In genomic region chr19:48204476-48204875, GRCm38 (mm10) we compare ENCODE assay signal across 8 mouse cellular contexts. TPM values are rescaled to one million over a fixed set of nuclear protein-coding genes. Genes with fewer than 3 reads are reported as not detected.
DNase-seq lines count a peak whose midpoint lies in the region; ATAC-seq and TF ChIP-seq lines count a peak whose summit lies in the region.

No protein-coding gene starts in this region.

- H3K36me3 ChIP-seq in kidney, postnatal 0 days (ENCODE audit: insufficient read depth, low read length), result no peaks in the 10 kb centered on the region
- H3K36me3 ChIP-seq in kidney, adult 2 months (ENCODE audit: control insufficient read depth, insufficient read depth, low read length), result no peaks in the 10 kb centered on the region
- H3K36me3 ChIP-seq in embryonic facial prominence, embryonic 10.5 days (replicated peaks), result no peaks in the 10 kb centered on the region
- H3K36me3 ChIP-seq in forebrain, postnatal 0 days (ENCODE audit: insufficient read depth), result no peaks in the 10 kb centered on the region
- H3K36me3 ChIP-seq in midbrain, embryonic 11.5 days (ENCODE audit: control insufficient read depth, insufficient read depth, low read length), result no peaks in the 10 kb centered on the region
- no peaks in the 10 kb centered on the region for H3K36me3 ChIP-seq in thymus, adult 2 months (ENCODE audit: control insufficient read depth, insufficient read depth, low read length)

- H3K4me2 ChIP-seq in kidney, postnatal 0 days (ENCODE audit: low read length), result peak overlapping the region; percentile 96
- peak overlapping the region; percentile 81 for H3K4me2 ChIP-seq in forebrain, postnatal 0 days (ENCODE audit: low read depth)
- H3K4me2 ChIP-seq in midbrain, embryonic 11.5 days, result peak overlapping the region; percentile 96

- no peak for TF ChIP-seq CTCF in kidney, postnatal 0 days (IDR thresholded peaks at IDR 0.05; ENCODE audit: low read depth)
- no peak for TF ChIP-seq CTCF in kidney, adult 2 months (conservative IDR thresholded peaks at IDR 0.05; ENCODE audit: insufficient read depth, insufficient read length, low read depth, low read length)
- TF ChIP-seq CTCF in forebrain, postnatal 0 days (IDR thresholded peaks at IDR 0.05; ENCODE audit: low read depth), result no peak
- TF ChIP-seq CTCF in thymus, adult 2 months (IDR thresholded peaks at IDR 0.05; ENCODE audit: borderline replicate concordance, control insufficient read depth, extremely low read depth, insufficient read depth, low read length, poor library complexity), result no peak

- H3K9me3 ChIP-seq in kidney, postnatal 0 days (replicated peaks; ENCODE audit: low read length), result no peaks in the 10 kb centered on the region
- H3K9me3 ChIP-seq in embryonic facial prominence, embryonic 10.5 days, result no peaks in the 10 kb centered on the region
- no peaks in the 10 kb centered on the region for H3K9me3 ChIP-seq in forebrain, postnatal 0 days (ENCODE audit: low read length)
- no peaks in the 10 kb centered on the region; the same call in 1 of the 2 replicates for H3K9me3 ChIP-seq in midbrain, embryonic 11.5 days (ENCODE audit: control insufficient read depth, low read length)

- WGBS in kidney, postnatal 0 days, result 0% methylated on average over 8 of the region's 8 CpGs
- WGBS in kidney, adult 2 months, result 2% methylated on average over 8 of the region's 8 CpGs
- WGBS in embryonic facial prominence, embryonic 10.5 days, result under 1% methylated on average over 8 of the region's 8 CpGs
- 1% methylated on average over 8 of the region's 8 CpGs for WGBS in forebrain, postnatal 0 days
- 1% methylated on average over 8 of the region's 8 CpGs for WGBS in midbrain, embryonic 11.5 days
- 2% methylated on average over 8 of the region's 8 CpGs for WGBS in thymus, adult 2 months

- H3K27me3 ChIP-seq in kidney, postnatal 0 days (ENCODE audit: insufficient read depth, low read length), result peaks cover 20% of the 10 kb centered on the region
- 0 out of 2 replicates have a peak, but pooled peaks cover 1% of the 10 kb centered on the region for H3K27me3 ChIP-seq in kidney, adult 2 months (replicated peaks; ENCODE audit: control insufficient read depth, insufficient read depth, low read length)
- H3K27me3 ChIP-seq in embryonic facial prominence, embryonic 10.5 days (replicated peaks; ENCODE audit: low read depth, poor library complexity, severe bottlenecking), result peaks cover 67% of the 10 kb centered on the region
- H3K27me3 ChIP-seq in forebrain, postnatal 0 days (ENCODE audit: insufficient read depth, low read length), result peaks cover 9% of the 10 kb centered on the region; the same call in 1 of the 2 replicates
- peaks cover 24% of the 10 kb centered on the region for H3K27me3 ChIP-seq in midbrain, embryonic 11.5 days (ENCODE audit: control insufficient read depth, insufficient read depth, low read length)
- no peaks in the 10 kb centered on the region for H3K27me3 ChIP-seq in thymus, adult 2 months (ENCODE audit: control insufficient read depth, insufficient read depth, low read length)

- H3K4me1 ChIP-seq in kidney, postnatal 0 days (replicated peaks; ENCODE audit: insufficient read depth, low read length), result peaks cover 11% of the 10 kb centered on the region; the same call in 1 of the 2 replicates
- H3K4me1 ChIP-seq in kidney, adult 2 months (ENCODE audit: control insufficient read depth, insufficient read depth, low read length), result no peaks in the 10 kb centered on the region
- H3K4me1 ChIP-seq in embryonic facial prominence, embryonic 10.5 days, result peaks cover 43% of the 10 kb centered on the region
- no peaks in the 10 kb centered on the region; the same call in 1 of the 2 replicates for H3K4me1 ChIP-seq in forebrain, postnatal 0 days (ENCODE audit: insufficient read depth)
- peaks cover 18% of the 10 kb centered on the region for H3K4me1 ChIP-seq in midbrain, embryonic 11.5 days (ENCODE audit: control insufficient read depth, insufficient read depth, low read length)
- no peaks in the 10 kb centered on the region for H3K4me1 ChIP-seq in thymus, adult 2 months (replicated peaks; ENCODE audit: control insufficient read depth, insufficient read depth, low read length)

- no peak for ATAC-seq in kidney, postnatal 0 days (replicated peaks; ENCODE audit: low FRiP score, low read depth)
- ATAC-seq in forebrain, postnatal 0 days, result no peak
- ATAC-seq in midbrain, embryonic 11.5 days (ENCODE audit: low FRiP score), result no peak

- DNase-seq in kidney, postnatal 0 days (ENCODE audit: low spot score), result no peak
- DNase-seq in kidney, adult 2 months, result no peak
- DNase-seq in embryonic facial prominence, embryonic 10.5 days (ENCODE audit: low spot score), result no peak
- DNase-seq in forebrain, postnatal 0 days, result peak; percentile 39
- DNase-seq in midbrain, embryonic 11.5 days (ENCODE audit: low spot score, missing footprints), result peak; percentile 94
- no peak for DNase-seq in thymus, adult 2 months
- no peak for DNase-seq in urinary bladder, postnatal 36 days (ENCODE audit: low spot score in 2 of 2)
- DNase-seq in natural killer cell, adult 2 months (ENCODE audit: low spot score in 2 of 2), result no peak

- H3K9ac ChIP-seq in kidney, postnatal 0 days (ENCODE audit: low read depth, low read length), result no peak overlapping the region
- H3K9ac ChIP-seq in forebrain, postnatal 0 days, result peak overlapping the region; percentile 67
- 0 out of 2 replicates have a peak overlapping the region, but pooled peaks have one; percentile 68 for H3K9ac ChIP-seq in midbrain, embryonic 11.5 days (ENCODE audit: low read length)

- TF ChIP-seq POLR2A in kidney, adult 2 months (IDR thresholded peaks at IDR 0.05; ENCODE audit: low read depth, low read length), result no peak
- TF ChIP-seq POLR2A in thymus, adult 2 months (IDR thresholded peaks at IDR 0.05; ENCODE audit: control insufficient read depth, extremely low read depth, insufficient read depth, low read length, poor library complexity), result no peak

- H3K27ac ChIP-seq in kidney, postnatal 0 days, result no peak overlapping the region
- no peak overlapping the region for H3K27ac ChIP-seq in kidney, adult 2 months (ENCODE audit: insufficient read depth, low read depth, low read length)
- H3K27ac ChIP-seq in embryonic facial prominence, embryonic 10.5 days (replicated peaks), result no peak overlapping the region
- no peak overlapping the region for H3K27ac ChIP-seq in forebrain, postnatal 0 days (ENCODE audit: low read depth, low read length)
- H3K27ac ChIP-seq in midbrain, embryonic 11.5 days (ENCODE audit: low read depth, low read length), result no peak overlapping the region
- H3K27ac ChIP-seq in thymus, adult 2 months (ENCODE audit: control insufficient read depth, insufficient read depth, low read length), result no peak overlapping the region

- peak overlapping the region; percentile 51 for H3K4me3 ChIP-seq in kidney, postnatal 0 days (replicated peaks; ENCODE audit: low read depth, low read length)
- H3K4me3 ChIP-seq in kidney, adult 2 months (ENCODE audit: insufficient read depth, low read depth, low read length), result no peak overlapping the region
- peak overlapping the region; percentile 72 for H3K4me3 ChIP-seq in embryonic facial prominence, embryonic 10.5 days
- peak overlapping the region; percentile 45 for H3K4me3 ChIP-seq in forebrain, postnatal 0 days (ENCODE audit: low read depth, low read length)
- H3K4me3 ChIP-seq in midbrain, embryonic 11.5 days (ENCODE audit: low read depth, low read length), result peak overlapping the region; percentile 59; the same call in 1 of the 2 replicates
- no peak overlapping the region for H3K4me3 ChIP-seq in thymus, adult 2 months (ENCODE audit: control insufficient read depth, insufficient read depth, low read length)

RNA-seq across cellular contexts. Expression of gene Sorcs3, which starts 1.3 kb away (rescaled TPM):
- 0.93 and 1.0 TPM in 2 replicates for polyA plus RNA-seq in kidney, postnatal 0 days (2015; fragmentation: Nextera tagmentation; extraction: Ambion mirVana)
- polyA plus RNA-seq in kidney, adult 2 months (2012; rRNA removed), result 0.65 and 0.66 TPM in 2 replicates
- 0.68 and 0.76 TPM in 2 replicates for polyA plus RNA-seq in embryonic facial prominence, embryonic 10.5 days (2016; fragmentation: Nextera tagmentation; extraction: Ambion mirVana)
- 12.6 and 20.8 TPM in 2 replicates for total RNA-seq in forebrain, postnatal 0 days (2014; rRNA removed)
- 6.3 and 10.9 TPM in 2 replicates for polyA plus RNA-seq in forebrain, postnatal 0 days (2015; fragmentation: Nextera tagmentation; extraction: Ambion mirVana)
- polyA plus RNA-seq in midbrain, embryonic 11.5 days (2014; fragmentation: Nextera tagmentation; extraction: Ambion mirVana), result 3.1 and 3.7 TPM in 2 replicates
- polyA plus RNA-seq in thymus, adult 2 months (2012; rRNA removed), result 0.18 and 0.32 TPM in 2 replicates

Comparison
In these comparisons a context has a peak if more than half of its experiments do, and no peak if none do; other contexts are left out.
1. H3K4me3 ChIP-seq: peak in kidney, postnatal 0 days (single experiment), embryonic facial prominence, embryonic 10.5 days (single experiment), forebrain, postnatal 0 days (single experiment) and midbrain, embryonic 11.5 days (single experiment); none in kidney, adult 2 months (single experiment) and thymus, adult 2 months (single experiment).
2. DNase-seq: peak in forebrain, postnatal 0 days (single experiment) and midbrain, embryonic 11.5 days (single experiment); none in kidney, postnatal 0 days (single experiment), kidney, adult 2 months (single experiment), embryonic facial prominence, embryonic 10.5 days (single experiment), thymus, adult 2 months (single experiment), urinary bladder, postnatal 36 days (0 of 2) and natural killer cell, adult 2 months (0 of 2).
3. Peak in every context shown above with its lines, with median percentiles within 50 percentile points of each other: H3K4me2 ChIP-seq.